Mouse (Mus musculus) MN1 (cell line): Measurements from ENCODE around the gene Ccdc39.

Experiments used
- DNase-seq: peaks from one replicate; pipeline ENCODE4 v3.0.0-alpha.2; 2016; ENCODE audit warnings: low spot score

Gene Ccdc39

DNA sequence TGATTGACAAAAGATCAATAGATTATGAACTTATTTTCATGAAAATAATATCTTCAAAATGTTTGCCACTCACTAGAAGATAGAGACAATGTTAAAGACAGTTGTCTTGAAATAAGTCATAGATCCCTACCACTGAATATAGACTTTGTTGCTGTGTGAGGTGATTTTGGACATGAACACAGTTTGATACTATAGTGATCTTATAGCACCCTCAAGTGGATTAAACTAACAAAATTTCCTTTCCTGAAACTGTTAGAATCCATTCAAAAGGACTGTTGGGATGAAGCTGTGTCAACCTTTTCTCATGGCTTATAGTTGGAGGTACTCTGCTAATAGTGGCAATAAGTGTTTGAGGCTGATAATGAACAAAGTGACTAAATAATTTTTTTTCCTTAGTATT is 53.1 kb downstream of the Ccdc39 start:
- peak; percentile 14 for DNase-seq
